Mouse (Mus musculus) small intestine, adult 2 months (tissue): ENCODE data around the gene Cib4. TPM values are rescaled to one million over a fixed set of nuclear protein-coding genes. Genes with fewer than 3 reads are reported as not detected.

Experiments used
- H3K27ac ChIP-seq: fragments of 200-500 bp; 2 replicates; pipeline ENCODE4 v1.5.1; 2012; ENCODE audit warnings: low read depth, low read length, control low read depth, inconsistent platforms; ENCODE audit not compliant: insufficient read depth
- H3K27me3 ChIP-seq: fragments of 200-500 bp; 2 replicates; pipeline ENCODE4 v1.6.1; 2012; ENCODE audit warnings: mild to moderate bottlenecking, moderate library complexity, low read length, inconsistent platforms; ENCODE audit not compliant: control insufficient read depth, insufficient read depth
- H3K36me3 ChIP-seq: fragments of 200-500 bp; 2 replicates; pipeline ENCODE4 v1.6.1; 2012; ENCODE audit warnings: mild to moderate bottlenecking, low read length, control low read depth, inconsistent platforms; ENCODE audit not compliant: control insufficient read depth, insufficient read depth
- H3K4me1 ChIP-seq: fragments of 200-500 bp; 2 replicates; pipeline ENCODE4 v1.6.1; 2012; ENCODE audit warnings: low read length, inconsistent platforms, mixed read lengths; ENCODE audit not compliant: control insufficient read depth, insufficient read depth, insufficient read length
- H3K4me3 ChIP-seq: fragments of 200-500 bp; 2 replicates; pipeline ENCODE4 v1.5.1; 2012; ENCODE audit warnings: low read depth, mild to moderate bottlenecking, control low read depth, inconsistent platforms, low read length, moderate library complexity
- CTCF ChIP-seq: fragments of 200-500 bp; IDR thresholded peaks from 2 replicates; pipeline ENCODE4 v1.5.1; 2012; ENCODE audit warnings: low read depth, mild to moderate bottlenecking, control low read depth, inconsistent platforms, low read length, moderate library complexity, mixed read lengths; ENCODE audit not compliant: insufficient replicate concordance, insufficient read length; ENCODE audit errors: extremely low read depth
- POLR2A ChIP-seq: fragments of 200-500 bp; IDR thresholded peaks from 2 replicates; pipeline ENCODE4 v1.6.1; 2012; ENCODE audit warnings: low read depth, mild to moderate bottlenecking, control low read depth, inconsistent platforms, low read length, moderate library complexity
- WGBS: fragments of 180-500 bp; shearing (Covaris S2); methylation state at CpG from one replicate; pipeline ENCODE4 v1.1.7; 2018; 5-methylcytosine and 5-hydroxymethylcytosine counted together
- polyA plus RNA-seq: library from polyadenylated mRNA; depleted of rRNA; stranded (reverse); fragments of >200 nt; gene quantifications from 2 replicates; pipeline ENCODE4 v1.2.3, GENCODE M21; 2012; rRNA removed

The Cib4 gene
- not detected in 2 replicates for polyA plus RNA-seq

DNA sequence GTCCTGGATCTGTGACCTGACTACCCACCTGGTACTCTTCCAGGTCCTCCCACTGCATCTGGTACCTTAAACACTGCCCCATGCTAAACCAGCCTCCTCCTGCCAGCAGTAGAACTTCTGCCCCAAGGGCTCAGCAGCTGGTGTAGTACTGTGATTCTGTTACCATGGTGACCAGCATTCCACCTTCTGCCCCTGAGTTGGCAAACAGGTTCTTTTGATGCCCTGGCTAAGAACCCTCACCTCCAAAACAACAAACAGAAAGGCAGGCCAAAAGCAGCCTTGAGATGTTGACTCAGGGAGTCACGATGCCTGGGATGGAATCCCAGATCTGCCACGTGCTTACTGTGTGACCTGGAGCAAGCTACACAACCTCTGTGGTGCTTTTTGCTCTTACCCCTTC is at the start of gene Cib4:
Cib4 (minus strand) TSS at position 139 of the 400 bp plus-strand sequence.
- no peaks in the 10 kb centered on the region for H3K4me1 ChIP-seq
- no peaks in the 10 kb centered on the region for H3K36me3 ChIP-seq
- 24% methylated on average over 2 of the region's 2 CpGs for WGBS
- no peak within 1 kb of the TSS for H3K4me3 ChIP-seq
- H3K27ac ChIP-seq = no peak within 1 kb of the TSS
- TF ChIP-seq POLR2A (no peak), CTCF (no peak)
- H3K27me3 ChIP-seq = no peaks in the 10 kb centered on the region

DNA sequence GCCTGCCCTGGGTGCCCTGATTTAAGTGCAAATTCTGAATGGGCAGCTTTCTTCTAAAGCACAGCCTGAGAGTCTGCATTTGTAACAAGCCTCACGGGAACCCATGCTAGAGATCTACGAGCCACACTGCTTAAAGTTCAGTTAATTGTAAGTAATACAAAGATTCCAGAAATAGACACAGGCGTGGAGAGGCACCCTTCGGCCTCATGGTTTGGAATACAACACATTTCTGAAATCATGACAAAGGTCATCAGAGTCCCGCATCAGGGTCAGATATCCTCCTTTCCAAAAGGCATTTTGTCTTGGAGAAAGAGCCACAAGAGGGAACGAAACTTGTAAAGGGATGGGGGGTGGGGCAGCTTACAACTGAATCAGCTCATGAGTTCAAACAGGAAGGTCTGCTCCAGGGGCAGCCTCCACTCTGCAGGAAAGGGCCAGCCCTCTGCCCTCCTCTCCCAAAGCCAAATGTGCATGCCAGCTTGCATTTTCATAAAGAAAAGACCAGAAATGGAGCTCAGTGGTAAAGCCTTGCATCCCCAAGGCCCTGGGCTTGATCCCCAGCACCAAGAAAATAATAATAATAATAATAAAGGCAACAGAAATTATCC is 49.4 kb upstream of the Cib4 start:
- Histone ChIP-seq H3K27ac (no peak overlapping the region), H3K27me3 (no peaks in the 10 kb centered on the region), H3K4me3 (no peak overlapping the region), H3K4me1 (peaks cover 3% of the 10 kb centered on the region; the same call in 1 of the 2 replicates), H3K36me3 (no peaks in the 10 kb centered on the region)
- 57% methylated on average over 6 of the region's 6 CpGs for WGBS
- TF ChIP-seq POLR2A = no peak
- no peak for TF ChIP-seq CTCF

DNA sequence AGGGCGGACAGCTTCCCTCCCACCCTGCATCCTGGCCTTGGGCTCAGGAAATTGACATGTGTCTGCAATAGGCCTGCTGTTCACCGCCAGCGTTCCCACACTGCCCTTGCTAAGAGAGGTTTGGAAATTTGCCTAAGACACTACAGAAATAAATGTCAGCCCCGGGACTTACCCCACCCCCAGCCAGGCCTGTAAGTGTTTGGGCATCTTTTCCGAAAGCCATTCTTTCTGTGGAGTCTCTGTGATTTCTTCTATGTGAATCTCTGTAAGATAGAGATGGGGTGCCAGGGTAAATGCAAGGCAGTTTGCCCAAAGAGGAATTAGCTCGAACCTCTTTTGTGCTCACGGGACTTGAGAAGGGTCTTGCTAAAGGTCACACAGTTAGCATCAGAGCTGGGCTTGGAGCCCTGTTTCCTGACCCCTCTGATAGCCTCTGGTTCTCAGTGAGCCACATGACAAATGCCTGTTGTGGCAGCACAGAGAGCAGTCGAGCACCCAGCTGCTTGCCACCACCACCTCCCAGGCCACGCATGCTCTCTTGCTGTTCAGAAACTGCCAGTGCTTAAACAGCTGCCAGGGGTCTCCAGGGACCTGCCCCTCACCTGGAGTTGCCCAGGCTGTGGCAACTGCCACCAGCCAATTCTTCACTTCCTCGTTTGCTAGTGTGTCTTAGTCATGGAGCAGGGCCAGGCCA is 48.3 kb upstream of the Cib4 start:
- Histone ChIP-seq H3K4me3 (no peak overlapping the region), H3K36me3 (no peaks in the 10 kb centered on the region), H3K27me3 (peaks cover under 1% of the 10 kb centered on the region; the same call in 1 of the 2 replicates), H3K4me1 (peaks cover 3% of the 10 kb centered on the region; the same call in 1 of the 2 replicates), H3K27ac (no peak overlapping the region)
- WGBS = 49% methylated on average over 10 of the region's 10 CpGs
- TF ChIP-seq POLR2A (no peak), CTCF (no peak)

- WGBS = 65% methylated on average over 11 of the region's 11 CpGs
- H3K27me3 ChIP-seq = peaks cover 6% of the 10 kb centered on the region
- no peak overlapping the region for H3K27ac ChIP-seq
- H3K4me1 ChIP-seq = peaks cover 4% of the 10 kb centered on the region
- no peak overlapping the region for H3K4me3 ChIP-seq
- no peaks in the 10 kb centered on the region for H3K36me3 ChIP-seq
- TF ChIP-seq POLR2A (no peak), CTCF (no peak)
These were observed 47.7 kb upstream of the Cib4 start for GRCm38 (mm10) chr5:30593360-30593759.

- H3K4me1 ChIP-seq = peaks cover 7% of the 10 kb centered on the region
- H3K36me3 ChIP-seq = no peaks in the 10 kb centered on the region
- WGBS = 70% methylated on average over 11 of the region's 11 CpGs
- H3K4me3 ChIP-seq = no peak overlapping the region
- no peak overlapping the region for H3K27ac ChIP-seq
- no peak for TF ChIP-seq POLR2A
- TF ChIP-seq CTCF = no peak
- H3K27me3 ChIP-seq = peaks cover 13% of the 10 kb centered on the region
These were observed 46.8 kb upstream of the Cib4 start for GRCm38 (mm10) chr5:30592279-30592980.

- 79% methylated on average over 8 of the region's 8 CpGs for WGBS
- TF ChIP-seq CTCF (no peak), POLR2A (no peak)
- Histone ChIP-seq H3K4me3 (no peak overlapping the region), H3K27ac (no peak overlapping the region), H3K4me1 (peaks cover 7% of the 10 kb centered on the region), H3K27me3 (peaks cover 13% of the 10 kb centered on the region), H3K36me3 (no peaks in the 10 kb centered on the region)
These were observed 46.1 kb upstream of the Cib4 start for GRCm38 (mm10) chr5:30591786-30592185.

DNA sequence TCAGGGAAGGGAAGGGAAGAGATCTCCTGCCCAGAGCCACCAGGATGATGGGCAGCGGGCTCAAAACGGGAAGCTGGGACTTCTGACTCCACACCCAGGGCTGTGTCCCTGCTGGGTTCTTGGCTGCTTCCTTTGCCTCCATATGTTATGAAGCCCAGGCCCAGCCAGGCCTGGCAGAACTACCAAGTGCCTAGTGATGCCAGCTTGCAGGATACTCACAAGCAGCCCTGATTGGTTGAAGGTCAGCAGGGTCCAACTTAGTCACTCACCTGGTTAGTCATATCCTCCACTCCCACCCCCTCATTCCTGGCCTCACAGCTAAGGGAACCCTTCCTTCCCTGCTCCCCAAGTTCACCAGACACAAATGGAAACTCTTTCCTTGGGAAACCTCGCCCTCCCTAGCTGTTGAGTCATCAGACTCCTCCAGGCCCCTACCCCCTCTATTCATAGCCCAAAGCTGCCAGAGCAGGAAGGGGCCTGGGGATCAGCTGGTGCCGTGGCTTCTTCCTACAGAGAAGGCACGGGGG is 45.6 kb upstream of the Cib4 start:
- Histone ChIP-seq H3K27ac (no peak overlapping the region), H3K36me3 (no peaks in the 10 kb centered on the region), H3K27me3 (peaks cover 13% of the 10 kb centered on the region), H3K4me3 (no peak overlapping the region), H3K4me1 (peaks cover 7% of the 10 kb centered on the region)
- TF ChIP-seq CTCF (no peak), POLR2A (no peak)
- 62% methylated on average over 5 of the region's 5 CpGs for WGBS
